Mouse (Mus musculus): ENCODE data around the gene Otub1.
A peak's percentile ranks its signal among the peaks of the same experiment; 100 is the strongest.

The Otub1 gene

GRCm38 (mm10) chr19:7205753-7206736 is at the start of gene Otub1:
Gene Otub1, minus strand, starts transcription at chr19:7206316.
- DNase-seq (ENCODE audit: low spot score in 2 of 2), result peak; percentile 92 to 94

- DNase-seq (ENCODE audit: low spot score in 2 of 2), result no peak
These were observed 39.9 kb upstream of the Otub1 start for GRCm38 (mm10) chr19:7246021-7246420.

GRCm38 (mm10) chr19:7240782-7241690 is 34.9 kb upstream of the Otub1 start, which contains the start of gene Naa40:
Gene Naa40, minus strand, starts transcription at chr19:7241183.
- peak; percentile 92 to 93 for DNase-seq (ENCODE audit: low spot score in 2 of 2)

- DNase-seq (ENCODE audit: low spot score in 2 of 2), result no peak
These were observed 34.2 kb upstream of the Otub1 start for GRCm38 (mm10) chr19:7240291-7240690.

GRCm38 (mm10) chr19:7239574-7239973 is 33.5 kb upstream of the Otub1 start:
- DNase-seq (ENCODE audit: low spot score in 2 of 2), result no peak

GRCm38 (mm10) chr19:7236742-7237141 is 30.6 kb upstream of the Otub1 start:
- DNase-seq (ENCODE audit: low spot score in 2 of 2), result no peak

GRCm38 (mm10) chr19:7236011-7236410 is 29.9 kb upstream of the Otub1 start:
- no peak for DNase-seq (ENCODE audit: low spot score in 2 of 2)

- DNase-seq (ENCODE audit: low spot score in 2 of 2), result no peak
These were observed 29.3 kb upstream of the Otub1 start for GRCm38 (mm10) chr19:7235461-7235860.

GRCm38 (mm10) chr19:7234537-7235221 is 28.6 kb upstream of the Otub1 start:
- peak; percentile 80 to 87 for DNase-seq (ENCODE audit: low spot score in 2 of 2)

- DNase-seq (ENCODE audit: low spot score in 2 of 2), result no peak
These were observed 20.4 kb upstream of the Otub1 start for GRCm38 (mm10) chr19:7226511-7226914.

- no peak for DNase-seq (ENCODE audit: low spot score in 2 of 2)
These were observed 19.1 kb upstream of the Otub1 start for GRCm38 (mm10) chr19:7225096-7225690.

GRCm38 (mm10) chr19:7224253-7224652 is 18.1 kb upstream of the Otub1 start:
- no peak for DNase-seq (ENCODE audit: low spot score in 2 of 2)

- no peak for DNase-seq (ENCODE audit: low spot score in 2 of 2)
These were observed 17.4 kb upstream of the Otub1 start for GRCm38 (mm10) chr19:7223488-7223887.

- no peak for DNase-seq (ENCODE audit: low spot score in 2 of 2)
These were observed 16.1 kb upstream of the Otub1 start for GRCm38 (mm10) chr19:7222196-7222595.

GRCm38 (mm10) chr19:7218753-7219152 is 12.6 kb upstream of the Otub1 start:
- no peak for DNase-seq (ENCODE audit: low spot score in 2 of 2)

GRCm38 (mm10) chr19:7217926-7218267 is 11.8 kb upstream of the Otub1 start:
- no peak for DNase-seq (ENCODE audit: low spot score in 2 of 2)

GRCm38 (mm10) chr19:7217162-7217925 is 11.2 kb upstream of the Otub1 start, which contains the start of gene Cox8a:
Gene Cox8a, minus strand, starts transcription at chr19:7217616.
- peak; percentile 97 to 98 for DNase-seq (ENCODE audit: low spot score in 2 of 2)

GRCm38 (mm10) chr19:7214484-7214883 is 8.4 kb upstream of the Otub1 start:
- DNase-seq (ENCODE audit: low spot score in 2 of 2), result no peak

- no peak for DNase-seq (ENCODE audit: low spot score in 2 of 2)
These were observed 6.9 kb upstream of the Otub1 start for GRCm38 (mm10) chr19:7213010-7213409.

GRCm38 (mm10) chr19:7212216-7212615 is 6.1 kb upstream of the Otub1 start:
- DNase-seq (ENCODE audit: low spot score in 2 of 2), result no peak

Data from frontal cortex, postnatal 36 days (tissue).